Mouse (Mus musculus) midbrain, embryonic 12.5 days (tissue): ENCODE measurements around the gene Fcrla. TPM values are rescaled to one million over a fixed set of nuclear protein-coding genes. Genes with fewer than 3 reads are reported as not detected.
A peak's percentile ranks its signal among the peaks of the same experiment; 100 is the strongest.

ENCODE experiments used
- ATAC-seq: fragments of 200-750 bp; cut with Nextera tagmentation; 2 replicates; pipeline ENCODE4 v1.8.0; 2017; ENCODE audit warnings: low read depth, moderate TSS enrichment, moderate library complexity; ENCODE audit not compliant: low FRiP score
- H3K27ac ChIP-seq: fragments of 300-500 bp; sonication (generic); replicated peaks from 2 replicates; pipeline ENCODE4 v1.5.1; 2016; ENCODE audit warnings: mild to moderate bottlenecking
- H3K27me3 ChIP-seq: fragments of 300-500 bp; sonication (generic); 2 replicates; pipeline ENCODE4 v1.6.1; 2016; ENCODE audit warnings: mild to moderate bottlenecking
- H3K36me3 ChIP-seq: fragments of 300-500 bp; sonication (generic); 2 replicates; pipeline ENCODE4 v1.6.1; 2016
- H3K4me1 ChIP-seq: fragments of 300-500 bp; sonication (generic); 2 replicates; pipeline ENCODE4 v1.6.1; 2016
- H3K4me2 ChIP-seq: fragments of 300-500 bp; sonication (generic); replicated peaks from 2 replicates; pipeline ENCODE4 v1.6.1; 2016; ENCODE audit warnings: mild to moderate bottlenecking, moderate library complexity
- H3K4me3 ChIP-seq: fragments of 300-500 bp; sonication (generic); 2 replicates; pipeline ENCODE4 v1.5.1; 2016; ENCODE audit warnings: mild to moderate bottlenecking
- H3K9ac ChIP-seq: fragments of 300-500 bp; sonication (generic); replicated peaks from 2 replicates; pipeline ENCODE4 v1.6.1; 2016; ENCODE audit warnings: mild to moderate bottlenecking, moderate library complexity
- H3K9me3 ChIP-seq: fragments of 300-500 bp; sonication (generic); 2 replicates; pipeline ENCODE4 v1.6.1; 2016; ENCODE audit warnings: mild to moderate bottlenecking
- WGBS: fragments of 180-500 bp; shearing (Covaris S2); methylation state at CpG from one replicate; pipeline ENCODE4 v1.1.7; 2016; 5-methylcytosine and 5-hydroxymethylcytosine counted together
- polyA plus RNA-seq: library from polyadenylated mRNA; unstranded; fragments of >200 nt; fragmentation: Nextera tagmentation; extraction: Ambion mirVana; gene quantifications from 2 replicates; pipeline ENCODE4 v1.2.1, GENCODE M21; 2016

The Fcrla gene
- polyA plus RNA-seq, 1 experiment from 2014 or later = not detected

GRCm38 (mm10) chr1:170876906-170877305 lies 50.5 kb downstream of the Fcrla start:
- no peaks in the 10 kb centered on the region for H3K9me3 ChIP-seq
- 98% methylated on average over 5 of the region's 5 CpGs for WGBS
- no peak overlapping the region for H3K4me2 ChIP-seq
- H3K27ac ChIP-seq = no peak overlapping the region
- no peak overlapping the region for H3K4me3 ChIP-seq
- no peaks in the 10 kb centered on the region for H3K4me1 ChIP-seq
- no peak overlapping the region for H3K9ac ChIP-seq
- ATAC-seq = no peak
- no peaks in the 10 kb centered on the region for H3K27me3 ChIP-seq
- peaks cover 35% of the 10 kb centered on the region for H3K36me3 ChIP-seq

- ATAC-seq = no peak
- peaks cover 29% of the 10 kb centered on the region for H3K36me3 ChIP-seq
- 91% methylated on average over 3 of the region's 3 CpGs for WGBS
- H3K9me3 ChIP-seq = no peaks in the 10 kb centered on the region
- no peak overlapping the region for H3K9ac ChIP-seq
- H3K4me1 ChIP-seq = no peaks in the 10 kb centered on the region
- no peak overlapping the region for H3K4me3 ChIP-seq
- H3K27ac ChIP-seq = no peak overlapping the region
- no peak overlapping the region for H3K4me2 ChIP-seq
- no peaks in the 10 kb centered on the region for H3K27me3 ChIP-seq
Observed at GRCm38 (mm10) chr1:170875676-170876075, 51.7 kb downstream of the Fcrla start.

- Histone ChIP-seq H3K27me3 (no peaks in the 10 kb centered on the region), H3K9ac (no peak overlapping the region), H3K36me3 (peaks cover 13% of the 10 kb centered on the region; the same call in 1 of the 2 replicates), H3K4me2 (no peak overlapping the region), H3K4me3 (no peak overlapping the region), H3K4me1 (peaks cover 2% of the 10 kb centered on the region), H3K9me3 (no peaks in the 10 kb centered on the region), H3K27ac (no peak overlapping the region)
- WGBS = 94% methylated on average over 2 of the region's 2 CpGs
- no peak for ATAC-seq
Observed at GRCm38 (mm10) chr1:170871961-170872360, 55.4 kb downstream of the Fcrla start.

- Histone ChIP-seq H3K36me3 (peaks cover 7% of the 10 kb centered on the region; the same call in 1 of the 2 replicates), H3K9ac (no peak overlapping the region), H3K27me3 (no peaks in the 10 kb centered on the region), H3K4me1 (peaks cover 8% of the 10 kb centered on the region), H3K4me2 (no peak overlapping the region), H3K4me3 (no peak overlapping the region), H3K27ac (no peak overlapping the region), H3K9me3 (no peaks in the 10 kb centered on the region)
- WGBS = 86% methylated on average over 6 of the region's 6 CpGs
- no peak for ATAC-seq
Observed at GRCm38 (mm10) chr1:170871402-170871801, 56.0 kb downstream of the Fcrla start.

GRCm38 (mm10) chr1:170868905-170869283 lies 58.5 kb downstream of the Fcrla start:
- peaks cover 11% of the 10 kb centered on the region for H3K4me1 ChIP-seq
- H3K9me3 ChIP-seq = no peaks in the 10 kb centered on the region
- peak overlapping the region; percentile 93 for H3K4me2 ChIP-seq
- no peaks in the 10 kb centered on the region for H3K36me3 ChIP-seq
- H3K9ac ChIP-seq = peak overlapping the region; percentile 62
- H3K27me3 ChIP-seq = no peaks in the 10 kb centered on the region
- 21% methylated on average over 14 of the region's 14 CpGs for WGBS
- peak; percentile 55 for ATAC-seq
- H3K4me3 ChIP-seq = peak overlapping the region; percentile 73
- no peak overlapping the region for H3K27ac ChIP-seq

- Histone ChIP-seq H3K4me2 (peak overlapping the region; percentile 93), H3K4me3 (peak overlapping the region; percentile 73), H3K36me3 (no peaks in the 10 kb centered on the region), H3K9me3 (no peaks in the 10 kb centered on the region), H3K27me3 (no peaks in the 10 kb centered on the region), H3K27ac (no peak overlapping the region), H3K9ac (peak overlapping the region; percentile 70), H3K4me1 (peaks cover 11% of the 10 kb centered on the region)
- peak; percentile 87 for ATAC-seq
- under 1% methylated on average over 33 of the region's 33 CpGs for WGBS
Observed at GRCm38 (mm10) chr1:170868107-170868904, 59.1 kb downstream of the Fcrla start.

GRCm38 (mm10) chr1:170867691-170868105 lies 59.7 kb downstream of the Fcrla start, which contains the start of gene Atf6:
Atf6 (minus strand) TSS chr1:170867771.
- Histone ChIP-seq H3K9me3 (no peaks in the 10 kb centered on the region), H3K27me3 (no peaks in the 10 kb centered on the region), H3K36me3 (no peaks in the 10 kb centered on the region), H3K4me1 (peaks cover 11% of the 10 kb centered on the region), H3K4me3 (peak within 1 kb of the TSS; percentile 73), H3K27ac (peak within 1 kb of the TSS; percentile 40; the same call in 1 of the 2 replicates), H3K4me2 (peak within 1 kb of the TSS; percentile 93), H3K9ac (peak within 1 kb of the TSS; percentile 70)
- ATAC-seq = peak; percentile 70
- under 1% methylated on average over 25 of the region's 25 CpGs for WGBS

Other genes starting within 250 kb of the Fcrla start
- 9.3 and 10.7 TPM in 2 replicates for gene Atf6, start 59.8 kb downstream of the Fcrla start, polyA plus RNA-seq
- 0.33 TPM in 1 of 2 replicates, not detected in the other for gene Gm26620, start 42.5 kb downstream of the Fcrla start, polyA plus RNA-seq
- 28.7 and 34.6 TPM in 2 replicates for gene Dusp12, start 42.0 kb downstream of the Fcrla start, polyA plus RNA-seq
- gene Fcrlb, start 14.6 kb downstream of the Fcrla start, polyA plus RNA-seq = 0.14 and 0.18 TPM in 2 replicates
- gene Fcgr2b, start 49.0 kb upstream of the Fcrla start, polyA plus RNA-seq = 0.27 and 0.33 TPM in 2 replicates
- 0.19 TPM in 1 of 2 replicates, not detected in the other for gene Fcgr4, start 91.3 kb upstream of the Fcrla start, polyA plus RNA-seq
- 5.8 and 9.8 TPM in 2 replicates for gene Fcgr3, start 137.4 kb upstream of the Fcrla start, polyA plus RNA-seq
- gene Cfap126, start 186.3 kb upstream of the Fcrla start, polyA plus RNA-seq = 1.7 and 3.6 TPM in 2 replicates
- gene Sdhc, start 223.0 kb upstream of the Fcrla start, polyA plus RNA-seq = 225 and 229 TPM in 2 replicates
- 0.33 and 0.94 TPM in 2 replicates for gene Mpz, start 223.1 kb upstream of the Fcrla start, polyA plus RNA-seq